20 mouse cellular contexts compared by ENCODE assay signal in the genomic region with DNA sequence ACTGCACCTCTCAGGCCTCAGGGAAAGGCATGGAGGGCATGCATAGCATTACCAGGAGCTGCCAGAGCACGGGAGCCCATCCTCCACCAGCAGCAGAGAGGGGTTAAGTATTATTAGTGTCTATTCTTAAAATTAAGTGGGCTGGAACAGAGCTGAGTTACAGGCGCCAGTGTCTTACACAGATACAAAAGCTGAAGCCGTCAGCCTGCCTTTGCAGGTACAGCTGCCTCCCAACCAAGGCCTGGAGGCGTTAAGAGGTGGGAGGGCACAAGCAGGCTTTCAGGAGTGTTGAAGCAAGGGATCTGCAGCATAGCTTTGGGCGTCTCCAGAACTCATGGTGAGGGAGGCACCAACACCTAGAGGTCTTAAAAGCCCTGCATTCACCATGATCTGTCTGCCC. TPM values are rescaled to one million over a fixed set of nuclear protein-coding genes. Genes with fewer than 3 reads are reported as not detected.
DNase-seq lines count a peak whose midpoint lies in the region; ATAC-seq and TF ChIP-seq lines count a peak whose summit lies in the region.
"Had no signal": no experiment of that assay in that cellular context is flagged by ENCODE, and none has a peak within 500 bp of the region (broad histone marks: within the 10 kb centered on the region; RNA-seq: fewer than 3 reads in every experiment).

No protein-coding gene starts in this region.

- intact Hi-C loops in left cerebral cortex, adult 2 months (cut with DNase I), result loop anchor here (5.0 kb wide), 1 partner anchor 146 kb away; no protein-coding TSS in a partner anchor

- peak overlapping the region; percentile 82 for H3K27ac ChIP-seq in left cerebral cortex, adult 2 months
- H3K27ac ChIP-seq: forebrain, embryonic 13.5 days; gastrocnemius, adult 2 months; heart, embryonic 13.5 days; limb, embryonic 15.5 days had no signal

- ATAC-seq in frontal cortex, adult (ENCODE audit: low TSS enrichment), result peak; percentile 32
- ATAC-seq: forebrain, embryonic 13.5 days had no signal

- no peak for TF ChIP-seq CTCF in left cerebral cortex, adult 2 months (IDR thresholded peaks at IDR 0.05)

- no peak for DNase-seq in frontal cortex, postnatal 10 days (ENCODE audit: low spot score in 2 of 2)
- peak; percentile 83 for DNase-seq in right cerebral cortex, adult 18-20 months
- no peak for DNase-seq in right cerebral cortex, postnatal 4 days
- DNase-seq in left cerebral cortex, adult 2 months (ENCODE audit: extremely low spot score in 1 of 2, low spot score in 2 of 2), result peak in 1 of 2 experiments; percentile 69
- peak; percentile 72 for DNase-seq in telencephalon, adult 2 months (ENCODE audit: low read depth, low spot score)
- DNase-seq in thymus, adult 18-20 months, result no peak
- DNase-seq: cerebellum, adult 11-12 months; gastrocnemius, adult 2 months; heart, postnatal 4 days; kidney, adult 18-20 months; kidney, postnatal 36 days; layer of hippocampus, postnatal 36 days; lung, postnatal 10 days; thymus, postnatal 14 days had no signal

- no peak overlapping the region for H3K4me3 ChIP-seq in left cerebral cortex, adult 2 months
- H3K4me3 ChIP-seq: forebrain, embryonic 13.5 days; gastrocnemius, adult 2 months; heart, embryonic 13.5 days; limb, embryonic 15.5 days; megakaryocyte, embryonic 14.5 days had no signal

RNA-seq across cellular contexts. Expression of gene Ppm1f, which starts 30.3 kb away (rescaled TPM):
- total RNA-seq in left cerebral cortex, adult 2 months (2021), result 10 to 100 TPM; 47.3 to 57.9 TPM

RNA-seq across cellular contexts. Expression of gene Vpreb1, which starts 55.9 kb away (rescaled TPM):
- under 1 TPM in 1 of 2 experiments, not detected in 1; 0.63 TPM for total RNA-seq in left cerebral cortex, adult 2 months (2021)
- total RNA-seq: heart, postnatal 4 days; midbrain, postnatal 0 days had no signal

RNA-seq across cellular contexts. Expression of gene Top3b, which starts 56.0 kb away (rescaled TPM):
- 10 to 100 TPM; 64.0 to 72.0 TPM for total RNA-seq in left cerebral cortex, adult 2 months (2021)

RNA-seq across cellular contexts. Expression of gene Mapk1, which starts 56.6 kb away (rescaled TPM):
- 100 to 1,000 TPM; 442 to 445 TPM for total RNA-seq in left cerebral cortex, adult 2 months (2021)

Comparison
In these comparisons a context has a peak if more than half of its experiments do, and no peak if none do; other contexts are left out.
1. DNase-seq: peak in right cerebral cortex, adult 18-20 months (single experiment) and telencephalon, adult 2 months (single experiment); none in frontal cortex, postnatal 10 days (0 of 2), right cerebral cortex, postnatal 4 days (single experiment) and thymus, adult 18-20 months (0 of 2).